Mouse (Mus musculus): ENCODE results near the gene Slc7a6.

DNA sequence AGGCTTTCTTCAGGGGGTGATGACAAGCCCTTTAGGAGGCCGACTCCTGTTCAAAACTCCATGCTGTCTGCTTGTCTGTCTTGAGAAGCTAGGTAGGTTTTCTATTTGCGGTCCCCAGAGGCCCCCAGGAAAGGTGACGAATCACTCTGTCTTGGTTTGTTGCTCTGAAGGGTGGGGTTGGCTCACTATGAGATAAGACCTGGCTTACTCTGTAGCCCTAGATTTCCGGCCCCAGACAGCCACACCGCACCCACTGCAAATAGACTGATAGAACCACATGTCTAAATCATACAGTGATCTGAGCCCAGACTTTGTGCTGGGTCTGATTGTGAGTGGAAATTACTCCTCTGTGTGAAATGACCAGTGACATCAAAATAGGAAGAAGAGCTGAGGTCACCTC is 23.0 kb downstream of the Slc7a6 start:
- no peak for TF ChIP-seq CTCF (IDR thresholded peaks at IDR 0.05; ENCODE audit: extremely low read depth, insufficient read depth, insufficient read length, insufficient replicate concordance)
- no peak for TF ChIP-seq POLR2A (IDR thresholded peaks at IDR 0.05; ENCODE audit: low read depth, low read length)
